Mouse (Mus musculus) thymus, adult 2 months (tissue): ENCODE measurements around the gene Ttc39d. TPM values are rescaled to one million over a fixed set of nuclear protein-coding genes. Genes with fewer than 3 reads are reported as not detected.
"Not testable (repeated sequence)": the region's sequence is repeated elsewhere in the genome, so short reads cannot be mapped to it uniquely, and the experiment has no call there.

Experiments used
- DNase-seq: peaks from one replicate; pipeline ENCODE4 v3.0.0; 2021
- H3K27ac ChIP-seq: fragments of 200-500 bp; 2 replicates; pipeline ENCODE4 v1.5.1; 2012; ENCODE audit warnings: low read length, control low read depth; ENCODE audit not compliant: control insufficient read depth, insufficient read depth
- H3K27me3 ChIP-seq: fragments of 200-500 bp; 2 replicates; pipeline ENCODE4 v1.6.1; 2012; ENCODE audit warnings: mild to moderate bottlenecking, low read length, moderate library complexity, mixed read lengths; ENCODE audit not compliant: control insufficient read depth, insufficient read depth
- H3K36me3 ChIP-seq: fragments of 200-500 bp; 2 replicates; pipeline ENCODE4 v1.6.1; 2012; ENCODE audit warnings: mild to moderate bottlenecking, low read length, moderate library complexity; ENCODE audit not compliant: control insufficient read depth, insufficient read depth
- H3K4me1 ChIP-seq: fragments of 200-500 bp; replicated peaks from 2 replicates; pipeline ENCODE4 v1.6.1; 2012; ENCODE audit warnings: low read length; ENCODE audit not compliant: control insufficient read depth, insufficient read depth
- H3K4me3 ChIP-seq: fragments of 200-500 bp; 2 replicates; pipeline ENCODE4 v1.5.1; 2012; ENCODE audit warnings: mild to moderate bottlenecking, low read length, control low read depth, moderate library complexity; ENCODE audit not compliant: control insufficient read depth, insufficient read depth
- CTCF ChIP-seq: fragments of 200-500 bp; IDR thresholded peaks from 2 replicates; pipeline ENCODE4 v1.5.1; 2012; ENCODE audit warnings: mild to moderate bottlenecking, control low read depth, low read length, moderate library complexity, borderline replicate concordance; ENCODE audit not compliant: control insufficient read depth, poor library complexity, insufficient read depth; ENCODE audit errors: extremely low read depth
- POLR2A ChIP-seq: fragments of 200-500 bp; IDR thresholded peaks from 2 replicates; pipeline ENCODE4 v1.6.1; 2012; ENCODE audit warnings: mild to moderate bottlenecking, low read length, control low read depth, moderate library complexity; ENCODE audit not compliant: control insufficient read depth, poor library complexity, insufficient read depth; ENCODE audit errors: extremely low read depth
- WGBS: fragments of 180-500 bp; shearing (Covaris S2); methylation state at CpG from one replicate; pipeline ENCODE4 v1.1.7; 2018; 5-methylcytosine and 5-hydroxymethylcytosine counted together
- polyA plus RNA-seq: library from polyadenylated mRNA; depleted of rRNA; stranded (reverse); fragments of >200 nt; gene quantifications from 2 replicates; pipeline ENCODE4 v1.2.3, GENCODE M21; 2012

The Ttc39d gene
- polyA plus RNA-seq, 1 experiment: not detected

DNA sequence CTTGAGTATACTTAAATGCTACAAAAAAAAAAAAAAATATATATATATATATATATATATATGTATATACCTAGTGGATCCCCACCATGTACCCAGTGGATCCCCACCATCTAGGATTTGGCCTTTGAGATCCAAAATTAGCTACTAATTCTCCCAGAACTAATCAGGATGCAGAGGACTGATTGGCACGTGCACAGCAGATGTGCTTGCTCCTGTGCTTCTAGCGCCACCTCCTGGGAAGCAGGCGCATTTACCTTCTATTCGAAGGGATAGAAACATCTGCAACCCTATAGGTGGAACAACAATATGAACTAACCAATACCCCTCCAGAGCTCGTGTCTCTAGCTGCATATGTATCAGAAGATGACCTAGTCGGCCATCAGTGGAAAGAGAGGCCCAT, 27.3 kb upstream of the Ttc39d start:
- Histone ChIP-seq H3K4me1 (peaks cover 10% of the 10 kb centered on the region), H3K36me3 (no peaks in the 10 kb centered on the region), H3K27me3 (no peaks in the 10 kb centered on the region), H3K27ac (no peak overlapping the region), H3K4me3 (no peak overlapping the region)
- WGBS: 0% methylated on average over 6 of the region's 6 CpGs
- DNase-seq: peak; percentile 71
- TF ChIP-seq CTCF (peak; percentile 76; the same call in 1 of the 2 replicates), POLR2A (no peak)

DNA sequence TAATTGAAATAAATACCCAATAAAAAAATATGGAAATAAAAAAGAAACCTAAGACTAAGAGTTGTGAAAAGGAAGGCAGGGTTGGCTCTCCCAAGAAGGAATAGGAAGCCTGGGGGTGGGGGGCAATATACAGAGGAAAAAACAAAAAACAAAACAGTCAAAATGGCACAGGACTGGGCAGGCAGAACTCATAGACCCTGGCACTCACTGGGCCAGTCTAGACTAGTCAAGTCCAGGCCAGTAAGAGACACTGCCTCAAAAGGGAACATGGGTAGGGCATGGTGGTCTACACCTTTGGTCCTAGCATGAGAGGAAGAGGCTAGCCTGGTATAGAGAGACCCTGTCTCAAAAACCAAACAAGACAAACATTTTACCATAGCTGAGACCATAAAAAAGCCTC, 26.8 kb upstream of the Ttc39d start:
- no peak overlapping the region for H3K27ac ChIP-seq
- no peak overlapping the region for H3K4me3 ChIP-seq
- DNase-seq: no peak
- H3K4me1 ChIP-seq: peaks cover 5% of the 10 kb centered on the region
- no peaks in the 10 kb centered on the region for H3K36me3 ChIP-seq
- TF ChIP-seq POLR2A (no peak), CTCF (no peak)
- H3K27me3 ChIP-seq: no peaks in the 10 kb centered on the region

DNA sequence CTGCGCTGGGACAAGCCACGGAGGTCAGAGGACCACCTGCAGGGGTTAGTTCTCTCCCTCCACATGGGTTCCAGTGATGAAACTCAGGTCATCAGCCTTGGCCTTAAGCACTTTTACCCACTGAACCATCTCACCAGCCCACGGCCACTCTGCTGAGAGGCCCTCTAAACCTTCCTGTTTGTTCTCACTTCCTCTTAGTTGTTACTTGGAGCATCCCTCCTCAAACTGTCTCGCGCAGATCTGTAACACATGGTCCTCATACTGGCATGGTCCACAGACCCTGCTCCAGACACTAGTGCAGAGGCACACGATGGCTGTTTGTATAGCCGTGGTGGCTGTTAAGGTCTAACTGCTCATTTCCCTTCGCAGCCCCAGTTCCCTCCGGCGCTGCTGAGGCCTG, 23.6 kb upstream of the Ttc39d start:
- H3K27ac ChIP-seq: no peak overlapping the region
- no peak for TF ChIP-seq CTCF
- TF ChIP-seq POLR2A: no peak
- no peak overlapping the region for H3K4me3 ChIP-seq
- no peaks in the 10 kb centered on the region for H3K4me1 ChIP-seq
- no peaks in the 10 kb centered on the region for H3K36me3 ChIP-seq
- DNase-seq: no peak
- 84% methylated on average over 10 of the region's 10 CpGs for WGBS
- H3K27me3 ChIP-seq: no peaks in the 10 kb centered on the region

DNA sequence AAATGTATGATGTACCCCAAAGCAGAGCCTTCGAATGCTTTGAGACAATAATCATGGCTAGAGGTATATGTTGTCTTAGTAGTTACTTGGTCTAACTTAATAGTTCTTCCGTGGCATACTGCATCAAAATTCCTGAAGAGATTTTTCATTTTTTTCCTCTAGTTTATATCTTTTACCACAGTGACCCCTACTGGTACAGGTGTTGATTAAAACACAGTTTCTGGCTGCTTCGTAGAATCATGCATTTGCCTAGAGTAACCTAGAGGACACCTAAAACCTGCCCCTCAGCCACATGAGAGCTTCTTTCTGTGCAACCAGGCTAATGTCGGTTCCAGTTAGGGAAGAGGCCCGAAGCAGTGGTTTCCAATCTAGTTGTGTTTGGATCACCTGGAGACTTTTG, 14.2 kb upstream of the Ttc39d start:
- 75% methylated on average over 5 of the region's 5 CpGs for WGBS
- H3K36me3 ChIP-seq: peaks cover 5% of the 10 kb centered on the region; the same call in 1 of the 2 replicates
- no peak for TF ChIP-seq CTCF
- TF ChIP-seq POLR2A: no peak

DNA sequence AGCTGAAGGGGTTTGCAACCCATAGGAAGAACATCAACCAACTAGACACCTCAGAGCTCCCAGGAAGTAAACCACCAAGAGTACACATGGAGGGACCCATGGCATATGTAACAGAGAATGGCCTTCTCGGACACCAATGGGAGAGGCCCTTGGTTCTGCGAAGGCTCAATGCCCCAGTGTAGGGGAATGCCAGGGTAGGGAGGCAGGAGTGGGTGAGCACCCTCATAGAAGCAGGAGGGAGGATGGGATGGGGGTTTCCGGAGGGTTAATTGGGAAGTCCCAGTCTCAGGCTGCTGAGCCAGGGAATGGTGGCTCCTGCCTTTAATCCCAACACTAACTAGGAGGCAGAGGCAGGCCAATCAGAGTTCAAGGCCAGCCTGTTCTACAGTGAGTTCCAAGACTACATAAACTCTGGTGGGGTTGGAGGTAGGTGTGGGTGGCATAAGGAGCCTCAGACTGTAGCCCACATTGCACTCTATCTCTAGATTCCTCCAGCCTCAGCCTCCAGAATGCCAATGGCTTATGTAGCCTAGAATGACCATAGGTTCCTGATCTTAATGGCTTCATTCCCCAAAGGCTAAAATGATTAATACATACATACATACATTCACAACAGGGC, 8.0 kb upstream of the Ttc39d start:
- Histone ChIP-seq H3K4me3 (no peak overlapping the region), H3K27ac (no peak overlapping the region), H3K27me3 (no peaks in the 10 kb centered on the region), H3K36me3 (peaks cover 45% of the 10 kb centered on the region), H3K4me1 (no peaks in the 10 kb centered on the region)
- no peak for DNase-seq
- TF ChIP-seq POLR2A: no peak
- no peak for TF ChIP-seq CTCF
- 92% methylated on average over 3 of the region's 3 CpGs for whole genome bisulfite sequencing

More for the DNA sequence above, 14.2 kb upstream of the Ttc39d start:
- H3K27me3 ChIP-seq: no peaks in the 10 kb centered on the region
- no peak overlapping the region for H3K27ac ChIP-seq
- H3K4me3 ChIP-seq: no peak overlapping the region
- DNase-seq: no peak
- H3K4me1 ChIP-seq: no peaks in the 10 kb centered on the region

DNA sequence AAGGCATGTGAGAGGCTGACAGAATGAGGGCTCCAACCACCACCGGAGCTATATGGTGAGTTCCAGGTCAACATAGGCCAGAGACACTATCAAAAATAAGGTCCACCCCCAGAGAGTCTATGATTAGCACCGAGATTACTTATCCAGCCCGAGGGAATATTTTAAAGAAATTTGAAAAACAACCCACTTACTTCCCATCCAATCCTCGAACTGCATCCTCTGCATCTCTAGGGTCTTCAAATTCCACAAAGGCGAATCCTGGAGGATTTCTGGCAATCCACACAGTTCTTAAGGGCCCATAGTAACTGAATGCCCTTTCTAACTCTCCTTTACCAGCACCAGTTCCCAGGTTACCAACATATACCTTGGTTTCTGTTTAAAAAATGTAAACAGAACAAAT, 1.6 kb upstream of the Ttc39d start:
- DNase-seq: no peak
- no peak for TF ChIP-seq CTCF
- TF ChIP-seq POLR2A: no peak
- no peak overlapping the region for H3K4me3 ChIP-seq
- WGBS: 9% methylated on average over 5 of the region's 5 CpGs
- H3K36me3 ChIP-seq: peaks cover 48% of the 10 kb centered on the region
- no peak overlapping the region for H3K27ac ChIP-seq
- H3K4me1 ChIP-seq: no peaks in the 10 kb centered on the region
- no peaks in the 10 kb centered on the region for H3K27me3 ChIP-seq

DNA sequence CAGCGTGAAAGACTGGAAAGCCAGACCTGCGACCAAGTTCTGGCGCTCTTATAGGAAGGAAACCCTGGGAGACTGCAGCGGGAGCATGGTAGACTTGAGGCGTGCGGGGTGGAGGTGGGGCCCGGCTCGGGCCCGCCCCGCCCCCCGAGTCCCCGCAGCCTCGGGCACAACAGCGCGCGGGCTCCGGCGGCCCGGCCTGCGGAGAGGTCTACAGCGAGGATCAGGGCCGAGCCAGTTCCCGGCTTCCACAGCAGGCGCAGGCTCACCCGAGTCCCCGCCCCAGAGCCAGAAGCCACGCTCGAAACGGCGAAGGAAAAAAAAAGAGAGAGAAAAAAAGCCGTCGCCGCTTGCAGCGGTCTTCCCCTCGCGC, 974 bp upstream of the Ttc39d start:
- peak; percentile 49 for DNase-seq
- H3K4me3 ChIP-seq: peak overlapping the region; percentile 70
- under 1% methylated on average over 36 of the region's 36 CpGs for WGBS
- no peaks in the 10 kb centered on the region for H3K27me3 ChIP-seq
- H3K4me1 ChIP-seq: no peaks in the 10 kb centered on the region
- H3K36me3 ChIP-seq: peaks cover 44% of the 10 kb centered on the region
- TF ChIP-seq POLR2A (no peak), CTCF (0 out of 2 replicates have a peak, but pooled peaks have one; percentile 25)
- peak overlapping the region; percentile 34; the same call in 1 of the 2 replicates for H3K27ac ChIP-seq

DNA sequence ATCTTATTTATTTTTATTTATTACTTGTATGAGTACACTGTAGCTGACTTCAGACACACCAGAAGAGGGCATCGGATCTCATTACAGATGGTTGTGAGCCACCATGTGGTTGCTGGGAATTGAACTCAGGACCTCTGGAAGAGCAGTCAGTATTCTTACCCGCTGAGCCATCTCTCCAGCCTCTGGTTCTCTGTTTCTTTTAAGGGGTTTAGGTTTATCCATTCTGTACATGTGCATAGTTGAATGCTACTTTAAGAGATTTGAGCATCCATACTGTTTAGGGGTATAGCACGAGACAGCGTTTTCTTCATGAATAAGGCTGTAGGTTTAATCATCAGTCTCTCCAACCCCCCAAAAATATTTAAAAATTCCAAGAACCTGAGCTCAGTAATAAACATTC, 6.7 kb downstream of the Ttc39d start:
- H3K4me3 ChIP-seq, H3K36me3 ChIP-seq, H3K27ac ChIP-seq, DNase-seq, H3K4me1 ChIP-seq, H3K27me3 ChIP-seq: not testable (repeated sequence)
- 96% methylated on average over 4 of the region's 4 CpGs for WGBS
